Mouse (Mus musculus): ENCODE measurements at regions not wholly inside any gene's neighbourhood (a gene's known extent, or its start where the extent isn't known, plus 50 kb on each side); places are given as distances from the start of the nearest gene placed in this dataset.

- TF ChIP-seq HCFC1 (IDR thresholded peaks at IDR 0.05; ENCODE audit: borderline replicate concordance, insufficient read depth, low read length) (no peak), MAFK (IDR thresholded peaks at IDR 0.05; ENCODE audit: insufficient read depth, low read depth, low read length) (no peak)
Measured at GRCm38 (mm10) chr12:80001794-80002193, 111.0 kb downstream of the Zfp36l1 start.

All from ES-E14 (cell line).